Mouse (Mus musculus): ENCODE results near the gene Tmx1. TPM values are rescaled to one million over a fixed set of nuclear protein-coding genes. Genes with fewer than 3 reads are reported as not detected.
A peak's percentile ranks its signal among the peaks of the same experiment; 100 is the strongest.

Tmx1 gene
- total RNA-seq, 2 experiments from 2014 or later, result 29.0 to 30.6 TPM

DNA sequence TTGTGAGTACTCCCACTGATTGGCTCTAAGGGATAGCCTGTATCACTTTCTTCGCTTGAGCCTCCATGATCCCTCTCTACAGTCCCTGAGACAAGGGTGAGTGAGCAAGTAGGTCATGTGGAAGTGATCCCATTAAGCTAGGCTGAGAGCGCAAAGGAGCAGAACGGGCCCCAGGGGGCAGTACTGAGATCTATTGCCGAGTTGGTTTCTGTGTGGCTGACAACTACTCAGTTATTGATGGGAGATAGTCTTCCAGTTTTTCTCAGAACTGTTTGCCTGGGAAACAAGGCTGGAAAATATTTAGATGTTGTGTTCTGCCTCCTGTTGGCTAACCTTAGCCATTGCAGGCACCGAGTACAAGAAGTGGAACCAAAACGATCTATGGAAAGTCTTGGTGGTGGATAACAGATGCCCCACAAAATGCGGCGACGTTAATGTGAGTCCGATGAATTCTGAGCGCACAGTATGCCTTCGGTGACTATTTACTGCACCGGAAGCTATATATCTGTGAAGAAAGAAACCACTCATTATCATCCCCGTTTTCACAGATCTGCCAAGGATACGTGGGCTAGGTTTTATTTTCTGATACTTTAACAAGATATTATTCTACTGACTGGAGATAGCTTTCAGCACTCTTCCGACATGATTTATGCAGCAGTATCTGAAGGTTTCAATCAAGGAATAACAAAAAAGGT is 24.8 kb downstream of the Tmx1 start:
- intact Hi-C loops (cut with DNase I), result loop anchor here (5.0 kb wide), 1 partner anchor 435 kb away; no protein-coding TSS in a partner anchor
- DNase-seq (ENCODE audit: low spot score in 2 of 2), result peak in 1 of 2 experiments; percentile 43

DNA sequence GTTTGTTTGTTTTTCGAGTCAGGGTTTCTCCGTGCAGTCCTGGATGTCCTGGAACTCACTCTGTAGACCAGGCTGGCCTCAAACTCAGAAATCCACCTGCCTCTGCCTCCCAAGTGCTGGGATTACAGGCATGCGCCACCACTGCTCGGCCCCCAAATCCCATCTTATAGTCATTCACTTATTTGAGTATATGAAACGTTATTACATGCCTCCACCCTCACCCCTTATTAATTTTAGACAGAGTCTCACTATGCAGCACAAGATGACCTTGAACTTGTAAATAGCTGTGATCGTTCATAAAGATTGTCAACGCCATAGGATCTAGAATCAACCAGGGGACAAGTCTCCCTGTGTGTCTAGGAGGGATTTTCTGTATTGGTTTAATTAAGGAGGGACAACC is 33.1 kb downstream of the Tmx1 start:
- intact Hi-C loops (cut with DNase I), result no loop called here
- no peak for DNase-seq (ENCODE audit: low spot score in 2 of 2)

DNA sequence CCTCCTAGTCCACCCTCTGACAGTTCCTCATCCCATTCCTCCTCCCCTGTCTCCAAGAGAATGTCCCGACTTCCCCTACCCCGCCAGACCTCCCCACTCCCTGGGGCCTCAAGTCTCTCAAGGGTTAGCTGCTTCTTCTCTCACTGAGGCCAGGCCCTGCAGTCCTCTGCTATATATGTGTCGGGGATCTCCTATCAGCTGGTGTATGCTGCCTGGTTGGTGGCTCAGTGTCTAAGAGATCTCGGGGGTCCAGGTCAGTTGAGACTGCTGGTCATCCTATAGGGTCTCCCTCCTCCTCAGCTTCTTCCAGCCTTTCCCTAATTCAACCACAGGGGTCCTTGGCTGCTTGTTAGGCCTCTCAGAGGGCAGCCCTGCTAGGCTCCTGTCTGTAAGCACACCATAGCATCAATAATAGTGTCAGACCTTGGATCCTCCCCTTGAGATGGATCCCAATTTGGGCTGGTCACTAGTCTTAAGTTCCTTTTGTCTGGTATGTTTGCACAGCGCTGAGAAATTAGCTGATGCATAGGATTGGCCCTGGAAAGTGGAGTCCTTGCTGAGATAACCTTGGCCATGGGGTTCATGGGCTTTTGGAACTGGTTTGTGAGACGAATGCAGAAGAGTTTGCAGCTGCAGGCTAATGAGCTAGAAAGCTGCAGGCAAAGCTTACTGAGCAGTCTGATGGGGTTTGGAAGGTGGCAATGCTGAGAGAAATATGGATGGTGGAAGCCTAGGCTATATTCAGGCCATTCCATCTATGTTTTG is 34.0 kb downstream of the Tmx1 start:
- DNase-seq (ENCODE audit: low spot score in 2 of 2), result no peak
- intact Hi-C loops (cut with DNase I), result no loop called here

DNA sequence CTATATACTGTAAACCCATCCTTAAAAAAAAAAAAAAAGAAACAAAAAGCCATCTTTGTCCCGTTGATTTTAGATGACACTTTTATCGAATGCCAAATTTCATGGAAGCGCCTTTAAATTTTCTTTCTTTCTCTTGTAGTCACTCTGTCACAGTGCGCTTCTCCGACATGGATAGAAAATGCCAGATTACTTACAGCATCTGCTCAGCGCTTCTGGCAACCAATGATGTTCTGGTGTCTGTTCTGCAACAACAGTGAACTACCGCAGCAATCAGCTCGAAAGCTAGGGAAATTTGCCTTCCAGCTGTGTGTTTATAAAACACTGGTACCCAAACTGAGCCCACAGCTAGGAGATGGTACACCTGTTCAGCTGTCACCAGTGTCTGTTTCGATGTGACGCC is 39.5 kb downstream of the Tmx1 start:
- intact Hi-C loops (cut with DNase I), result no loop called here
- no peak for DNase-seq (ENCODE audit: low spot score in 2 of 2)

DNA sequence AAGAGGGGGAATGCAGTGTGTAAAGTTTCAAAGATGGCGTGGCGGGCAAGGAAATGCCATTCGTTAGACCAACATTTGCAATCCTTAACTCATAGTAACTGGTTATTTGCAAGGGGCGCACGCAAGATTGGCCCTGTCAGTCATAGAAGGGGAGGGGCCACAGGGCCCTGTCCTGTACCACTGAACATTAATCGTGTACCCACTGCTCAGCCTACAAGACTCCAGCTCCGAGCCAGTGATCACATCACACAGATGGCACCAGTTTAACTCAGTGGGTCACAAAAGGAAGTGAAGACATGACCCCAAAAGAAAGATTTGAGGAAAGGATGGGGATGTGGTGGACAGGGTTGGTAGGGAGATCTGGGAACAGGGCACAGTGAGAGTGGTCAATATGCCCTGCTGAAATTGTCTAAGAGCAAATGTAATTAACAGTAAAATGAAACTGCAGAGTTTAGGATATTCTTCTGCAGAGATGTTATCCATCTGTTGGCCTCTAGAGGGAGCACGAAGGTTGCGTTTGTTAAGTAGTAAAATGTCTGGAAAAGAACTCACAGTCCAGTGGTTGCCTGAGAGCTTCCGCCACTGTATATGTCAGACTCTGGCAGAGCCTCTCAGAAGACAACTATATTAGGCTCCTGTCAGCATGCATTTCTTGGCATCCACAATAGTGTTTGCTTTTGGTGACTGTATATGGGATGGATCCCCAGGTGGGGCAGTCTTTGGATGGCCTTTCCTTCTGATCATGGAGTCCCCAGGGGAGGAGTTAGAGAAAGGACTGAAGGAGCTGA is 41.8 kb downstream of the Tmx1 start:
- intact Hi-C loops (cut with DNase I), result loop anchor here (1.0 to 2.0 kb wide), 2 partner anchors 330 to 416 kb away; partner anchors contain the start of gene Frmd6
- peak in 1 of 2 experiments; percentile 21 for DNase-seq (ENCODE audit: low spot score in 2 of 2)

DNA sequence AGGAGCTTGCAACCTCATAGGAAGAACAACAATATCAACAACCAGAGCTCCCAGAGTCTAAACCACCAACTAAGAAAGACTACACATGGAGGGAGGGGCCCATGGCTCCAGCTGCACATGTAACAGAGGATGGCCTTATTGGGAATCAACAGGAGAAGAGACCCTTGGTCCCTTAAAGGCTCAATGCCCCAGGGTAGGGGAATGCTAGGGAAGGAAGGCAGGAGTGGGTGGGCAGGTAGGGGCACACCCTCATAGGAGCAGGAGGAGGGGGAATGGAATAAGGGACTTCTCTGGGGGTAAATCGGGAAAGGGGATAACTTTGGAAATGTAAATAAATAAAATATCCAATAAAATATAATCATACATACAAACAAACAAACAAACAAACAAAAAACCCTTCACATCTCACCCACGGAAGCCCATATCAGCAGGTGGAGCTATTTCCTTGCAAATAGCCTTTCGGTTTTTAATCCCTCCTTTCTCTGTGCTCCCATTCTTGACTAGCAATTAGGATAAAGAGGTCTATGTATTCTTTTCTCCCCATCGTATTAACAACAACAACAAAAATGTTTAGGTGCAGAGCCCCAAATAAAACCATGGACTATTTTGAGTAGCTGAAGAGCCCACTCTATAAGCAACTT is 42.5 kb downstream of the Tmx1 start:
- intact Hi-C loops (cut with DNase I), result loop anchor here (1.0 to 2.0 kb wide), 2 partner anchors 329 to 415 kb away; partner anchors contain the start of gene Frmd6
- no peak for DNase-seq (ENCODE audit: low spot score in 2 of 2)

DNA sequence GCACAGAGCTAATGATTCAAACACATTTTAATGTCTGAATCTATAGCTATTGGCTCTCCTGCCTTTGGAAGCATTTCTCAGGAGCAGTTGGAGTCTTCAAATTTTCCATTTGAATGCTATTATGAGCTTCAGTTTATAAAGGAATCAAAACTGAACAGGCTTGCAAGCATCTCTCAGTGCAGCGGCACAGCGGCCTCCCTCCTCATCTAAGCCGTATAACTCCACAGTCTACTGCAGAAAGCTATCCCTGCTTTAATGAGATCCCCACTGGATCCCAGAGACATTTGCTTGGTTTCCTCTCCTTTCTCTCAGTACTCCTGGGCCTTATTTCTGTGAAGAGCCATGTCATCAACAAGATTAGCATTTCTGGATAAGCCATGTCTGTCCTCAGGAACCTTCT is 45.2 kb downstream of the Tmx1 start:
- no peak for DNase-seq (ENCODE audit: low spot score in 2 of 2)

DNA sequence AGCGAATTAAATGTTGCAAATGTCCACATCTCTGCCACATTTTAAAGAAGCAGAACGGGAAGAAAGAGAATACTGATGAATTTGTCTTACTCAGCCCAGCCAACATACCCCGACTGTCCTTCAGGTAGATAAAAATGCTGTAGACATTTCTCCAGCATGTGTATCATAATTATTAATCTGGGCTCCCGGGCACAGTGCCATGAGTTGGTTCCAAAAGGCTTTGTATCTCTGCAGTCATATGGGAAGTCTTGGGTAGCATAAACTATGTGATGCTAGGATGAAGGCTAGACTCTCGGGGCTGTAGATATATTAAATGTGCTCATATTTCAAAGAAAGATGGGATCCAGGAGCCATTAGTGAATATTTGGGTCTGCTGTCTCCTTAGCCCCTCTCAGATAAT is 53.1 kb downstream of the Tmx1 start:
- intact Hi-C loops (cut with DNase I), result no loop called here

More for the DNA sequence above, 45.2 kb downstream of the Tmx1 start:
- intact Hi-C loops (cut with DNase I), result no loop called here

DNA sequence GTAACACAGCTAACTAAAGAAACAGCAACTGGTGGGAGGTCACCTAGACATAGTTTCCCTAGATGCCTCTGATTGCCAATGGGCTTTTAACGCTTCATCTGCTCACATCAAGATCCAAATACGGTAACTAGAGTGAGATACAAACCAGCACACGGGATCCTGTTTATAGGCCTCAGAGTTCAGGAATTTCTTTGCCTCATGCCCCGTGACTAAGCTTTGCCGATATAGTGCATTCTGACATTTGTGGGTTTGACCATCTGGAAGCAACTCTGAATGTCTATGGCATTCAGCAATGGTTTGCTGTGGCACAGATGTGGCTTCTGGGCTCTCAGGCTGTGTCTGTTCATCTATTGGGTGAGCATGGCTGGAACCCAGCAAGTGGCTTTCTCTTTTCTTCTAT is 59.1 kb downstream of the Tmx1 start:
- intact Hi-C loops (cut with DNase I), result no loop called here
- DNase-seq (ENCODE audit: low spot score in 2 of 2), result no peak

More for the DNA sequence above, 53.1 kb downstream of the Tmx1 start:
- no peak for DNase-seq (ENCODE audit: low spot score in 2 of 2)

DNA sequence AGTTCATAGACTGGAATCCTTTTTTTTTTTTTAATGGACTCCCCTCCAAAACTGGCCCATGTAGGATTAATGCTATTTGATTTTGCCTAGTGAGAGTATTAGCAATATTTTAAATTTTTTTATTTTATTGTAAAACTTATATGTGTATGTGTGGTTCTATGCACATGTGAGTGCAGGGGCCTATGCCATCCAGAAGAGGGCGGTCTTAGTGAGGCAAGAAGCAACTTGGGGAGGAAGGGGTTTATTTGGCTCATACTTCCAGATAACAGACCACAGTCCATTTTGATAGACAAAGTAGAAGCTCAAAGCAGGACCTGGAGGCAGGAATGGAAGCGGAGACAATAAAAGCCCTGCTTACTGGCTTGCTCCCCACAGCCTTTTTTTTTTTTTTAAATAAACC is 59.5 kb downstream of the Tmx1 start:
- no peak for DNase-seq (ENCODE audit: low spot score in 2 of 2)
- intact Hi-C loops (cut with DNase I), result no loop called here

Other genes starting within 250 kb of the Tmx1 start
- gene Pygl, start 221.6 kb upstream of the Tmx1 start, total RNA-seq (2021), result 1 to 10 TPM; 2.7 to 4.5 TPM
- 100 to 1,000 TPM; 329 to 436 TPM for gene Trim9, start 105.5 kb upstream of the Tmx1 start, total RNA-seq (2021)

Data from left cerebral cortex, postnatal 36 days (tissue).